Mouse (Mus musculus) midbrain, embryonic 14.5 days (tissue): ENCODE data around the gene Olfr978. TPM values are rescaled to one million over a fixed set of nuclear protein-coding genes. Genes with fewer than 3 reads are reported as not detected.
"Not testable (repeated sequence)": the region's sequence is repeated elsewhere in the genome, so short reads cannot be mapped to it uniquely, and the experiment has no call there.

Experiments
- ATAC-seq: fragments of 200-750 bp; cut with Nextera tagmentation; 2 replicates; pipeline ENCODE4 v1.8.0; 2017; ENCODE audit warnings: moderate number of reproducible peaks, moderate library complexity; ENCODE audit not compliant: low FRiP score, low TSS enrichment
- DNase-seq: peaks from one replicate; pipeline ENCODE4 v3.0.0-alpha.2; 2015
- H3K27ac ChIP-seq: fragments of 300-500 bp; sonication (generic); replicated peaks from 2 replicates; pipeline ENCODE4 v1.5.1; 2014; ENCODE audit warnings: mild to moderate bottlenecking, low read depth, low read length, moderate library complexity
- H3K27me3 ChIP-seq: fragments of 300-500 bp; sonication (generic); 2 replicates; pipeline ENCODE4 v1.6.1; 2014; ENCODE audit warnings: low read length, control low read depth, mixed read lengths; ENCODE audit not compliant: control insufficient read depth, insufficient read depth
- H3K36me3 ChIP-seq: fragments of 300-500 bp; sonication (generic); 2 replicates; pipeline ENCODE4 v1.6.1; 2014; ENCODE audit warnings: low read length, control low read depth; ENCODE audit not compliant: control insufficient read depth, insufficient read depth
- H3K4me1 ChIP-seq: fragments of 300-500 bp; sonication (generic); 2 replicates; pipeline ENCODE4 v1.6.1; 2014; ENCODE audit warnings: mild to moderate bottlenecking, antibody characterized with exemption, low read length, control low read depth; ENCODE audit not compliant: control insufficient read depth, insufficient read depth
- H3K4me2 ChIP-seq: fragments of 300-500 bp; sonication (generic); 2 replicates; pipeline ENCODE4 v1.6.1; 2014; ENCODE audit warnings: mild to moderate bottlenecking, low read length, moderate library complexity
- H3K4me3 ChIP-seq: fragments of 300-500 bp; sonication (generic); replicated peaks from 2 replicates; pipeline ENCODE4 v1.5.1; 2014; ENCODE audit warnings: low read depth, low read length
- H3K9ac ChIP-seq: fragments of 300-500 bp; sonication (generic); replicated peaks from 2 replicates; pipeline ENCODE4 v1.6.1; 2014; ENCODE audit warnings: mild to moderate bottlenecking, low read length, moderate library complexity
- H3K9me3 ChIP-seq: fragments of 300-500 bp; sonication (generic); 2 replicates; pipeline ENCODE4 v1.6.1; 2016; ENCODE audit warnings: low read length, control low read depth, mixed read lengths; ENCODE audit not compliant: control insufficient read depth
- WGBS: fragments of 180-500 bp; shearing (Covaris S2); extraction: QIAGEN DNeasy Blood & Tissue Kit; methylation state at CpG from one replicate; pipeline ENCODE4 v1.1.7; 2014; 5-methylcytosine and 5-hydroxymethylcytosine counted together
- polyA plus RNA-seq: library from polyadenylated mRNA; unstranded; fragments of >200 nt; fragmentation: Nextera tagmentation; extraction: Ambion mirVana; gene quantifications from 2 replicates; pipeline ENCODE4 v1.2.1, GENCODE M21; 2014

The Olfr978 gene
- polyA plus RNA-seq, result not detected in 2 replicates

- WGBS, result 78% methylated on average over 2 of the region's 2 CpGs
- no peak for DNase-seq
- H3K4me2 ChIP-seq, result no peak within 1 kb of the TSS
- no peaks in the 10 kb centered on the region for H3K9me3 ChIP-seq
- H3K4me1 ChIP-seq, result no peaks in the 10 kb centered on the region
- no peak within 1 kb of the TSS for H3K4me3 ChIP-seq
- H3K27ac ChIP-seq, result no peak within 1 kb of the TSS
- H3K9ac ChIP-seq, result no peak within 1 kb of the TSS
- H3K27me3 ChIP-seq, result no peaks in the 10 kb centered on the region
- ATAC-seq, result no peak
- H3K36me3 ChIP-seq, result no peaks in the 10 kb centered on the region
These were observed at the start of gene Olfr978 for GRCm38 (mm10) chr9:39991813-39992212. Gene Olfr978 (plus strand): TSS chr9:39992113.

- Histone ChIP-seq H3K4me3 (no peak within 1 kb of the TSS), H3K27ac (no peak within 1 kb of the TSS), H3K4me1 (no peaks in the 10 kb centered on the region), H3K9ac (no peak within 1 kb of the TSS), H3K27me3 (no peaks in the 10 kb centered on the region), H3K4me2 (no peak within 1 kb of the TSS), H3K36me3 (no peaks in the 10 kb centered on the region), H3K9me3 (no peaks in the 10 kb centered on the region)
- DNase-seq, result no peak
- no peak for ATAC-seq
- WGBS, result 80% methylated on average over 1 of the region's 1 CpGs
These were observed 40.0 kb upstream of the Olfr978 start, which contains the start of gene Olfr975 for GRCm38 (mm10) chr9:39951946-39952345. Gene Olfr975 (minus strand): TSS chr9:39952046.

GRCm38 (mm10) chr9:39961033-39961432 is 30.9 kb upstream of the Olfr978 start, which contains the start of gene Olfr976:
Gene Olfr976 (minus strand): TSS chr9:39961133.
- not testable (repeated sequence) for H3K4me3 ChIP-seq, H3K36me3 ChIP-seq, H3K9me3 ChIP-seq, DNase-seq, H3K4me2 ChIP-seq, ATAC-seq, H3K27me3 ChIP-seq, H3K4me1 ChIP-seq, H3K27ac ChIP-seq, H3K9ac ChIP-seq
- 92% methylated on average over 6 of the region's 9 CpGs for WGBS

- not testable (repeated sequence) for H3K4me3 ChIP-seq, ATAC-seq, H3K9me3 ChIP-seq, H3K4me1 ChIP-seq, DNase-seq, H3K36me3 ChIP-seq, H3K9ac ChIP-seq, H3K4me2 ChIP-seq, H3K27ac ChIP-seq, H3K27me3 ChIP-seq
- WGBS, result 92% methylated on average over 1 of the region's 1 CpGs
These were observed 15.2 kb upstream of the Olfr978 start for GRCm38 (mm10) chr9:39976581-39977145.

GRCm38 (mm10) chr9:40003365-40003764 is 11.5 kb downstream of the Olfr978 start, which contains the start of gene Olfr979:
Gene Olfr979 (minus strand): TSS chr9:40003465.
- Histone ChIP-seq H3K4me2 (no peak within 1 kb of the TSS), H3K9ac (no peak within 1 kb of the TSS), H3K27ac (no peak within 1 kb of the TSS), H3K4me1 (no peaks in the 10 kb centered on the region), H3K9me3 (no peaks in the 10 kb centered on the region), H3K27me3 (no peaks in the 10 kb centered on the region), H3K36me3 (no peaks in the 10 kb centered on the region), H3K4me3 (no peak within 1 kb of the TSS)
- WGBS, result 97% methylated on average over 1 of the region's 1 CpGs
- DNase-seq (no peak), ATAC-seq (no peak)

GRCm38 (mm10) chr9:40009482-40009881 is 17.6 kb downstream of the Olfr978 start, which contains the start of gene Olfr980:
Gene Olfr980 (minus strand): TSS chr9:40009582.
- Histone ChIP-seq H3K4me3 (no peak within 1 kb of the TSS), H3K36me3 (no peaks in the 10 kb centered on the region), H3K9me3 (no peaks in the 10 kb centered on the region), H3K9ac (no peak within 1 kb of the TSS), H3K27me3 (no peaks in the 10 kb centered on the region), H3K4me2 (no peak within 1 kb of the TSS), H3K27ac (no peak within 1 kb of the TSS), H3K4me1 (no peaks in the 10 kb centered on the region)
- ATAC-seq, result no peak
- DNase-seq, result no peak
- 94% methylated on average over 1 of the region's 1 CpGs for whole genome bisulfite sequencing

GRCm38 (mm10) chr9:40021164-40021563 is 29.3 kb downstream of the Olfr978 start, which contains the start of gene Olfr981:
Gene Olfr981 (plus strand): TSS chr9:40021464.
- no peak for ATAC-seq
- Histone ChIP-seq H3K4me3 (no peak within 1 kb of the TSS), H3K27ac (no peak within 1 kb of the TSS), H3K9ac (no peak within 1 kb of the TSS), H3K4me1 (no peaks in the 10 kb centered on the region), H3K27me3 (no peaks in the 10 kb centered on the region), H3K9me3 (no peaks in the 10 kb centered on the region), H3K36me3 (no peaks in the 10 kb centered on the region), H3K4me2 (no peak within 1 kb of the TSS)
- no peak for DNase-seq
- WGBS, result 76% methylated on average over 2 of the region's 2 CpGs

Other genes starting within 250 kb of the Olfr978 start
- gene Olfr967, start 245.9 kb upstream of the Olfr978 start, polyA plus RNA-seq, result not detected in 2 replicates
- gene Olfr968, start 208.9 kb upstream of the Olfr978 start, polyA plus RNA-seq, result not detected in 2 replicates
- gene Olfr969, start 201.2 kb upstream of the Olfr978 start, polyA plus RNA-seq, result not detected in 2 replicates
- not detected in 2 replicates for gene Olfr970, start 183.3 kb upstream of the Olfr978 start, polyA plus RNA-seq
- not detected in 2 replicates for gene Olfr971, start 155.2 kb upstream of the Olfr978 start, polyA plus RNA-seq
- not detected in 2 replicates for gene Olfr972, start 125.7 kb upstream of the Olfr978 start, polyA plus RNA-seq
- gene Olfr229, start 84.8 kb upstream of the Olfr978 start, polyA plus RNA-seq, result not detected in 2 replicates
- gene Olfr974, start 54.6 kb upstream of the Olfr978 start, polyA plus RNA-seq, result not detected in 2 replicates
- not detected in 2 replicates for gene Olfr975, start 40.1 kb upstream of the Olfr978 start, polyA plus RNA-seq
- gene Olfr976, start 31.0 kb upstream of the Olfr978 start, polyA plus RNA-seq, result not detected in 2 replicates
- not detected in 2 replicates for gene Olfr979, start 11.4 kb downstream of the Olfr978 start, polyA plus RNA-seq
- gene Olfr980, start 17.5 kb downstream of the Olfr978 start, polyA plus RNA-seq, result not detected in 2 replicates
- not detected in 2 replicates for gene Olfr981, start 29.4 kb downstream of the Olfr978 start, polyA plus RNA-seq
- gene Olfr982, start 81.7 kb downstream of the Olfr978 start, polyA plus RNA-seq, result not detected in 2 replicates
- not detected in 2 replicates for gene Olfr983, start 101.5 kb downstream of the Olfr978 start, polyA plus RNA-seq
- not detected in 2 replicates for gene Olfr984, start 122.1 kb downstream of the Olfr978 start, polyA plus RNA-seq
- gene Olfr985, start 138.1 kb downstream of the Olfr978 start, polyA plus RNA-seq, result not detected in 2 replicates
- not detected in 2 replicates for gene Tmem225, start 156.0 kb downstream of the Olfr978 start, polyA plus RNA-seq
- gene Olfr986, start 188.8 kb downstream of the Olfr978 start, polyA plus RNA-seq, result not detected in 2 replicates
- gene Zfp202, start 200.2 kb downstream of the Olfr978 start, polyA plus RNA-seq, result 11.6 and 11.7 TPM in 2 replicates